Mouse (Mus musculus) sigmoid colon, adult 10 weeks (tissue): Measurements from ENCODE around the gene Acot8. TPM values are rescaled to one million over a fixed set of nuclear protein-coding genes. Genes with fewer than 3 reads are reported as not detected.

Experiments
- polyA plus RNA-seq: library from polyadenylated mRNA; stranded (reverse); fragments of 350-450 nt; fragmentation: Illumina TruSeq; extraction: RNeasy Lipid Tissue Mini Kit (QIAGEN cat#74804); gene quantifications from one replicate; pipeline ENCODE4 v1.2.3, GENCODE M21; 2014; ENCODE audit warnings: low read depth, low replicate concordance

The Acot8 gene
- polyA plus RNA-seq = 4.1 TPM

DNA sequence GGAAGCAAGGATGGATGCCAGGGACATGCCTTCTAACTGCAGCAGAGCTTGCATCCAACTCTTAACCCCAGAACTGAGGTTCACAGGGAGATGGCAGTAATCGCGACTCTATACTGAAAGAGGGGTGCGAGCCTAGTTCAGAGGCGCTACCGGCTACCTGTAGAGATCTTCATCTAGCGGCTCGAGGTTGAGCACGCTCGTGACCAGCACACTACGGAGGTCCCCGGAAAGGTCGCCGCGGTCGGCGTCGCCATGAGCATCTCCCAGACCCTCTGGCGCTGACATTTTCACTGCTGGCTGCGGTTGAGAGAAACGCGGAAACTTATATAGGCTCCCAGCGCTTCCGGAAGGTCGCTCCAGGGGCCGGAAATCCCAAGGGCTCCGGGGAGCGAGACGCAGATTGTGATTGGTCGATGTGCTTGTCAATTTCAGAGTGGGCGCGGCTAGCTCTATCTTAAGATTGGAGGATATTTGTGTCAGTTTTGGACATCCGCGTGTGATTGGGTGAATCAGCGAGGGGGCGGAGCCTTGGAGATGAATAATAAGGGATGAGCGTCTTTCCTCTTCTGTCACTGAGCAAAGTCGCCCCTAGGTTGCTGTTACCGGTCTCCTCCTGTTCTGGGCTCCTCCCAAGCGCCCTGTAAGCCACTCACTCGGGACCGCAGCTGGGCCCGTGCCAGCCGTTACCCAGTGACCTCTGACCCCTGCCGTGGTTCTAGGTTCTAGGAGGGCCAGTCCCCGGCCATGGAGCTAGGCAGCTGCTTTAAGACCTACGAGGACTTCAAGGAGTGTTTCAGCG is at the start of gene Acot8, which contains the start of gene Zswim3:
TSS of gene Acot8 (minus strand) at position 350 of the 799 bp plus-strand sequence.
TSS of gene Zswim3 (plus strand) at position 566 of the 799 bp plus-strand sequence.

GRCm38 (mm10) chr2:164833314-164833959 is 28.8 kb upstream of the Acot8 start, which contains the start of gene Neurl2:
Gene Neurl2 (minus strand): TSS chr2:164833456.

GRCm38 (mm10) chr2:164832748-164833301 is 28.1 kb upstream of the Acot8 start, which contains the start of gene Ctsa:
Gene Ctsa (plus strand): TSS chr2:164832873.

GRCm38 (mm10) chr2:164828437-164828836 is 23.8 kb upstream of the Acot8 start, which contains the start of gene Spata25:
Gene Spata25 (minus strand): TSS chr2:164828537.

GRCm38 (mm10) chr2:164822636-164823165 is 18.0 kb upstream of the Acot8 start, which contains the start of gene Zswim1:
Gene Zswim1 (plus strand): TSS chr2:164822686.

GRCm38 (mm10) chr2:164785481-164786387 is 18.9 kb downstream of the Acot8 start, which contains the start of gene Snx21:
Gene Snx21 (plus strand): TSS chr2:164785823.

GRCm38 (mm10) chr2:164779481-164780086 is 25.1 kb downstream of the Acot8 start, which contains the start of gene Tnnc2:
Gene Tnnc2 (minus strand): TSS chr2:164779967.

GRCm38 (mm10) chr2:164769258-164770037 is 35.2 kb downstream of the Acot8 start, which contains the start of gene Ube2c:
Gene Ube2c (plus strand): TSS chr2:164769898.

DNA sequence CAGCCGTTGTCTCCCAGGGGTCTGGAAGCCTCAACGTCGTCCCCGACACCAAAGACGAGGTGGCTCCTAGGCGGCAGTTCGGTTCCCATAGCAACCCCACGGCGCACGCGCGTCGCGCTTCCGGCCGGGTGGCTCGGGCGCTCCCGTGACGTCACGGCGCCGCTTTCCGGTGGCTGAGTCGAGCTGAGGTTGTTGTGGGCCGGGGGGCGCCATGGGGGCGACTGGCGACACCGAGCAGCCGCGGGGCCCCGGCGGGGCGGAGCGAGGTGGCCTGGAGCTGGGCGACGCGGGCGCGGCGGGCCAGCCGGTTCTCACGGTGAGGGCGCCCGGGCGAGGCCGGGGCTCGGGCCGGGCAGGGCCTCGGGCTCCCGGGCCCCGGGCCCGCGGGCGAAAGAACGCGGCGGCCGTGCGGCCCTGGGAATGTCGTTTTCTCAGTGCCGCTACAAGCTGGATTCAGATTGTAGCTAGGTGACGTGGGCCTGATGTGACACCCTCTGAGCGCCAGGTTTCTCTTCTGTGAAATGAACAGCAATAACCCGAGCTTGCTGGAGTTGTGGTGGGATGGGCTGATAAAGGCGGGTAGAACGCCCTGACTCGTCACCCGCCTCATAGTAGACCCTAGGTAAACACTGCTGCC is 58.7 kb downstream of the Acot8 start, which contains the start of the genes Wfdc3 and Dnttip1:
TSS of gene Wfdc3 (minus strand) at position 89 of the 637 bp plus-strand sequence.
TSS of gene Dnttip1 (plus strand) at position 141 of the 637 bp plus-strand sequence.

Other genes starting within 250 kb of the Acot8 start
- 30.2 TPM for gene Wfdc2, start 242.5 kb downstream of the Acot8 start, polyA plus RNA-seq
- not detected for gene Spint3, start 231.4 kb downstream of the Acot8 start, polyA plus RNA-seq
- not detected for gene Wfdc6a, start 219.4 kb downstream of the Acot8 start, polyA plus RNA-seq
- not detected for gene Eppin, start 211.3 kb downstream of the Acot8 start, polyA plus RNA-seq
- gene Wfdc6b, start 191.4 kb downstream of the Acot8 start, polyA plus RNA-seq = not detected
- gene Wfdc8, start 191.3 kb downstream of the Acot8 start, polyA plus RNA-seq = 0.50 TPM
- gene Wfdc16, start 166.1 kb downstream of the Acot8 start, polyA plus RNA-seq = not detected
- not detected for gene Wfdc10, start 148.8 kb downstream of the Acot8 start, polyA plus RNA-seq
- gene Wfdc9, start 148.3 kb downstream of the Acot8 start, polyA plus RNA-seq = not detected
- not detected for gene Wfdc11, start 130.8 kb downstream of the Acot8 start, polyA plus RNA-seq
- gene Wfdc13, start 119.8 kb downstream of the Acot8 start, polyA plus RNA-seq = 0.57 TPM
- not detected for gene Spint4, start 106.4 kb downstream of the Acot8 start, polyA plus RNA-seq
- gene Spint5, start 89.6 kb downstream of the Acot8 start, polyA plus RNA-seq = not detected
- 0.82 TPM for gene Wfdc3, start 59.0 kb downstream of the Acot8 start, polyA plus RNA-seq
- gene Dnttip1, start 58.9 kb downstream of the Acot8 start, polyA plus RNA-seq = 3.6 TPM
- gene Ube2c, start 35.0 kb downstream of the Acot8 start, polyA plus RNA-seq = 7.9 TPM
- gene Tnnc2, start 24.9 kb downstream of the Acot8 start, polyA plus RNA-seq = not detected
- 3.5 TPM for gene Snx21, start 19.1 kb downstream of the Acot8 start, polyA plus RNA-seq
- 2.7 TPM for gene Zswim3, start 216 bp upstream of the Acot8 start, polyA plus RNA-seq
- 1.4 TPM for gene Zswim1, start 17.8 kb upstream of the Acot8 start, polyA plus RNA-seq
- gene Spata25, start 23.7 kb upstream of the Acot8 start, polyA plus RNA-seq = not detected
- gene Ctsa, start 28.0 kb upstream of the Acot8 start, polyA plus RNA-seq = 43.1 TPM
- gene Neurl2, start 28.6 kb upstream of the Acot8 start, polyA plus RNA-seq = not detected
- gene Pltp, start 52.8 kb upstream of the Acot8 start, polyA plus RNA-seq = 1.9 TPM
- 3.1 TPM for gene Pcif1, start 74.4 kb upstream of the Acot8 start, polyA plus RNA-seq
- 0.19 TPM for gene Zfp335, start 106.9 kb upstream of the Acot8 start, polyA plus RNA-seq
- 1.8 TPM for gene Mmp9, start 135.9 kb upstream of the Acot8 start, polyA plus RNA-seq
- gene Slc12a5, start 155.9 kb upstream of the Acot8 start, polyA plus RNA-seq = 0.38 TPM
- 13.0 TPM for gene Ncoa5, start 230.0 kb upstream of the Acot8 start, polyA plus RNA-seq